ENCODE assay signal across 18 mouse cellular contexts in genomic region chr15:12547640-12548405, GRCm38 (mm10).
A peak's percentile ranks its signal among the peaks of the same experiment; 100 is the strongest.
DNase-seq lines count a peak whose midpoint lies in the region; ATAC-seq and TF ChIP-seq lines count a peak whose summit lies in the region.
"Had no signal": no experiment of that assay in that cellular context is flagged by ENCODE, and none has a peak within 500 bp of the region (broad histone marks: within the 10 kb centered on the region; RNA-seq: fewer than 3 reads in every experiment).

No protein-coding gene starts in this region.

- no peak for ATAC-seq in embryonic facial prominence, embryonic 14.5 days (ENCODE audit: low read depth)
- no peak for ATAC-seq in forebrain, embryonic 13.5 days
- ATAC-seq: forebrain, embryonic 14.5 days; intestine, postnatal 0 days had no signal

- dilution Hi-C loops in CH12.LX (cut with MboI; ENCODE audit: extremely low pct_ligation_motif_present, extremely low pct_unique_long_range_greater_than_20kb, low sequenced_read_pairs) = no loop called here

- peak overlapping the region; percentile 57 for H3K4me3 ChIP-seq in heart, adult 2 months
- peak overlapping the region; percentile 25 for H3K4me3 ChIP-seq in lung, adult 2 months (replicated peaks; ENCODE audit: extremely low read depth, low read depth, low read length)
- no peak overlapping the region for H3K4me3 ChIP-seq in CH12.LX (replicated peaks in 1 of 3; ENCODE audit: low read depth in 2 of 3, low read length in 2 of 3, poor library complexity in 1 of 3)
- H3K4me3 ChIP-seq in embryonic facial prominence, embryonic 14.5 days (ENCODE audit: low read depth, low read length) = no peak overlapping the region; the same call in 1 of the 2 replicates
- no peak overlapping the region for H3K4me3 ChIP-seq in forebrain, embryonic 13.5 days
- H3K4me3 ChIP-seq: erythroblast, embryonic 14.5 days; myocyte had no signal

- no peak for DNase-seq in heart, adult 2 months
- DNase-seq in heart, postnatal 36 days = no peak
- no peak for DNase-seq in lung, adult 2 months
- DNase-seq in lung, postnatal 14 days = no peak
- no peak for DNase-seq in CH12.LX (ENCODE audit: extremely low read depth)
- DNase-seq in embryonic facial prominence, embryonic 14.5 days (ENCODE audit: low spot score) = no peak
- DNase-seq in thymus, postnatal 10 days (ENCODE audit: low spot score in 2 of 2) = no peak
- DNase-seq: cerebellum, adult 8-10 months; heart, postnatal 4 days; thymus, postnatal 14 days had no signal

- H3K79me2 ChIP-seq in heart, adult 2 months (replicated peaks; ENCODE audit: control insufficient read depth, insufficient read depth, low read length) = no peaks in the 10 kb centered on the region; the same call in 1 of the 2 replicates
- H3K79me2 ChIP-seq in CH12.LX (replicated peaks; ENCODE audit: control insufficient read depth, extremely low read depth, insufficient read depth, poor library complexity, severe bottlenecking) = no peaks in the 10 kb centered on the region

- TF ChIP-seq POLR2A in heart, adult 2 months (IDR thresholded peaks at IDR 0.05; ENCODE audit: insufficient read depth, low read depth, low read length) = no peak
- no peak for TF ChIP-seq POLR2A in lung, adult 2 months (IDR thresholded peaks at IDR 0.05; ENCODE audit: borderline replicate concordance, extremely low read depth, low read depth, low read length)
- no peak for TF ChIP-seq POLR2A in CH12.LX (IDR thresholded peaks at IDR 0.05; ENCODE audit: low read depth, low read length)

- TF ChIP-seq CTCF in heart, adult 2 months (IDR thresholded peaks at IDR 0.05) = no peak
- no peak for TF ChIP-seq CTCF in lung, adult 2 months (IDR thresholded peaks at IDR 0.05; ENCODE audit: insufficient read depth, low read length)
- no peak for TF ChIP-seq CTCF in CH12.LX (conservative IDR thresholded peaks at IDR 0.05 in 1 of 2, IDR thresholded peaks at IDR 0.05 in 1 of 2; ENCODE audit: low read depth in 2 of 2, low read length in 2 of 2)

- H3K27ac ChIP-seq in heart, adult 2 months = peak overlapping the region; percentile 98
- H3K27ac ChIP-seq in CH12.LX (ENCODE audit: insufficient read depth, low read depth) = no peak overlapping the region
- no peak overlapping the region for H3K27ac ChIP-seq in embryonic facial prominence, embryonic 14.5 days (replicated peaks; ENCODE audit: low read depth, low read length)
- H3K27ac ChIP-seq in forebrain, embryonic 13.5 days = no peak overlapping the region
- H3K27ac ChIP-seq: hindbrain, embryonic 15.5 days; limb, embryonic 15.5 days; liver, embryonic 15.5 days had no signal

- no peak for TF ChIP-seq EP300 in heart, adult 2 months (IDR thresholded peaks at IDR 0.05; ENCODE audit: insufficient read depth, low read depth, low read length)
- no peak for TF ChIP-seq EP300 in CH12.LX (IDR thresholded peaks at IDR 0.05; ENCODE audit: low read length)

- H3K9ac ChIP-seq in heart, adult 2 months (ENCODE audit: low read depth, low read length) = no peak overlapping the region
- H3K9ac ChIP-seq in CH12.LX (ENCODE audit: insufficient read depth, low read depth) = no peak overlapping the region
- H3K9ac ChIP-seq in embryonic facial prominence, embryonic 14.5 days (ENCODE audit: low read depth, low read length) = no peak overlapping the region
- H3K9ac ChIP-seq in forebrain, embryonic 13.5 days = no peak overlapping the region
- H3K9ac ChIP-seq: hindbrain, embryonic 15.5 days; limb, embryonic 15.5 days; liver, embryonic 15.5 days had no signal

- intact Hi-C loops in heart, adult 2 months (cut with DNase I) = loop anchor here (5.0 kb wide), 2 partner anchors 46 to 111 kb away; no protein-coding TSS in a partner anchor
- intact Hi-C loops in heart, postnatal 36 days (cut with DNase I) = loop anchor here (5.0 kb wide), 2 partner anchors 46 to 131 kb away; no protein-coding TSS in a partner anchor

- H3K4me2 ChIP-seq in CH12.LX (ENCODE audit: insufficient read depth, low read depth, poor library complexity, severe bottlenecking) = no peak overlapping the region
- H3K4me2 ChIP-seq in embryonic facial prominence, embryonic 14.5 days (ENCODE audit: low read depth, low read length) = peak overlapping the region; percentile 89
- H3K4me2 ChIP-seq in forebrain, embryonic 13.5 days = no peak overlapping the region

- H3K36me3 ChIP-seq in heart, adult 2 months (ENCODE audit: control insufficient read depth, insufficient read depth, low read length) = peaks cover 4% of the 10 kb centered on the region; the same call in 1 of the 2 replicates
- H3K36me3 ChIP-seq in CH12.LX (replicated peaks in 1 of 2; ENCODE audit: control insufficient read depth in 1 of 2, insufficient read depth in 1 of 2, low read length in 1 of 2) = no peaks in the 10 kb centered on the region
- H3K36me3 ChIP-seq in embryonic facial prominence, embryonic 14.5 days (ENCODE audit: control insufficient read depth, insufficient read depth, low read length) = no peaks in the 10 kb centered on the region
- no peaks in the 10 kb centered on the region for H3K36me3 ChIP-seq in forebrain, embryonic 13.5 days (ENCODE audit: poor library complexity, severe bottlenecking)
- H3K36me3 ChIP-seq: hindbrain, embryonic 15.5 days; limb, embryonic 15.5 days; liver, embryonic 15.5 days had no signal

- H3K27me3 ChIP-seq in heart, adult 2 months (ENCODE audit: control insufficient read depth, insufficient read depth, low read length) = no peaks in the 10 kb centered on the region
- no peaks in the 10 kb centered on the region for H3K27me3 ChIP-seq in CH12.LX (replicated peaks)
- no peaks in the 10 kb centered on the region for H3K27me3 ChIP-seq in embryonic facial prominence, embryonic 14.5 days (replicated peaks; ENCODE audit: control insufficient read depth, insufficient read depth, low read length)
- H3K27me3 ChIP-seq in forebrain, embryonic 13.5 days = peaks cover 14% of the 10 kb centered on the region
- H3K27me3 ChIP-seq: hindbrain, embryonic 15.5 days; limb, embryonic 15.5 days had no signal

- in situ Hi-C loops in CH12.LX (cut with MboI; ENCODE audit: low pct_ligation_motif_present, low pct_unique_long_range_greater_than_20kb, low sequenced_read_pairs) = no loop called here

- 81% methylated on average over 5 of the region's 5 CpGs for WGBS in heart, adult 2 months
- WGBS in lung, adult 2 months = 87% methylated on average over 5 of the region's 5 CpGs
- 61% methylated on average over 5 of the region's 5 CpGs for WGBS in embryonic facial prominence, embryonic 14.5 days
- 82% methylated on average over 4 of the region's 5 CpGs for WGBS in forebrain, embryonic 13.5 days

- no peak for TF ChIP-seq RAD21 in CH12.LX (IDR thresholded peaks at IDR 0.05; ENCODE audit: low read depth, low read length)

- H3K4me1 ChIP-seq in heart, adult 2 months (ENCODE audit: control insufficient read depth, insufficient read depth, low read length) = peaks cover 14% of the 10 kb centered on the region
- peaks cover 6% of the 10 kb centered on the region for H3K4me1 ChIP-seq in lung, adult 2 months (ENCODE audit: control insufficient read depth, insufficient read depth, low read length)
- H3K4me1 ChIP-seq in CH12.LX (ENCODE audit: control insufficient read depth in 1 of 2, insufficient read depth in 2 of 2) = no peaks in the 10 kb centered on the region
- H3K4me1 ChIP-seq in embryonic facial prominence, embryonic 14.5 days (ENCODE audit: control insufficient read depth, insufficient read depth, low read length) = peaks cover 31% of the 10 kb centered on the region
- peaks cover 24% of the 10 kb centered on the region for H3K4me1 ChIP-seq in forebrain, embryonic 13.5 days

- no peaks in the 10 kb centered on the region for H3K9me3 ChIP-seq in CH12.LX (replicated peaks; ENCODE audit: low read length)
- H3K9me3 ChIP-seq in embryonic facial prominence, embryonic 14.5 days (ENCODE audit: control insufficient read depth, low read length) = no peaks in the 10 kb centered on the region
- H3K9me3 ChIP-seq in forebrain, embryonic 13.5 days (replicated peaks) = no peaks in the 10 kb centered on the region
- H3K9me3 ChIP-seq: hindbrain, embryonic 15.5 days; limb, embryonic 15.5 days; liver, embryonic 15.5 days had no signal

TF ChIP-seq in CH12.LX, 34 proteins besides CTCF, POLR2A, EP300 and RAD21:
- TF ChIP-seq ZNF384 (IDR thresholded peaks at IDR 0.05; ENCODE audit: low read depth, low read length) = peak; percentile 36; the same call in 1 of the 2 replicates
- TF ChIP-seq MXI1 (IDR thresholded peaks at IDR 0.05; ENCODE audit: low read depth, low read length) = no peak

Comparison
In these comparisons a context has a peak if more than half of its experiments do, and no peak if none do; other contexts are left out.
1. H3K4me3 ChIP-seq: peak in heart, adult 2 months (single experiment) and lung, adult 2 months (single experiment); none in CH12.LX (0 of 3), embryonic facial prominence, embryonic 14.5 days (single experiment) and forebrain, embryonic 13.5 days (single experiment).